Mouse (Mus musculus) G1E (cell line): Measurements from ENCODE around the gene Echdc3.

Experiments
- CTCF ChIP-seq: IDR thresholded peaks from 2 replicates; pipeline ENCODE4 v1.5.1; 2012; ENCODE audit warnings: low read depth, low read length, inconsistent platforms, mixed read lengths
- POLR2AphosphoS5 ChIP-seq: IDR thresholded peaks from 2 replicates; pipeline ENCODE4 v1.6.1; 2012; ENCODE audit warnings: low read depth, low read length, inconsistent platforms; ENCODE audit not compliant: insufficient replicate concordance

DNA sequence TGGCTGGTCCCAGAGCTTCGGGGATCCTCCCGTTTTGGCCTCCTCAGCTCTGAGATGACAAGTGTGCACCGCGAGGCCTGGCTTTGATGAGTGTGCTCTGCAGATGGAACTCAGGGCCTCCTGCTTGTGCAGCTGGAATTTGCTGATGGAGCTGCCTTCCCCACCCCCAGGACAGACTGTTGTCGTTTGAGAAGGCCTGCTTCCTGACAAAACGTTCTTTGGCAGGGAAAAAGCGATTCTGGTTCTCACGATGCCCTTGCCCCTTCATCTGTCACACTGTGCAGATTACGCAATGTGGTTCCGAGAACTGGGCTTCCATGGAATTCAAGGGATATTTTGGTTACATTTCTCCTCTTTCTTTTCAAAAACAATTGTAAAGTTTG is 19.3 kb downstream of the Echdc3 start:
- no peak for TF ChIP-seq POLR2AphosphoS5
- TF ChIP-seq CTCF, result no peak
